In the genomic region with DNA sequence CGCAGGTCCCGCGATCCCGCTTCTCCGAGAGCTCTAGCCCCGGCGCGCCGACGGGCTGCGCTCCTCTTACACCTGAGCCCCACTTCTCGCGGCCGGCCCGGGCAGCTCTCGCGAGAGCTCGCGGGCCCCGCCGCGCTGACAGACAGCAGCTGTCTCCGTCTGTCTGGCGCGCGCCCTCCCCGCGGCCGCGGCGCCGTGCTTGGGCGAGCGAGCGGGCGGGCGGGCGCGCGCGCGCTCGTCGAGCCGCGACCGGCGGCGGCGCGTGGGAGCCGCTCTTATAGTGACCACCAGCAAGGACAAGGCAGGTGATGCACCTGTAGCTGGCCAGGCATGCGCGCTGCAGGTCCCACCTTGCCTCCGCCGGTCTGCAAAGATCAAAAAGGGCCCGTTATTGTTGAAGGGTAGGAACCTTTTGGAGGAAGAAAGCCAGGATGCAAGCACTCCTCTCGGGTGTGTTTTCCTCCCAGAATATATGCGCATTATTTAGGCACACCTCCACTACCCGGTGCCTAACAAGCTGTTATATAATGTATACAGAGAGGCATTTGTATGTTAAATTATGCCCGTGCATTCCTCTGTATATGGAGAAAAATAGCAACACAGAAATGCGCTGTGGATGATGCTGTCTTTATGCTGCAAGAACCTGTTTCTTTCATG, we compare ENCODE assay signal across 8 mouse cellular contexts. TPM values are rescaled to one million over a fixed set of nuclear protein-coding genes. Genes with fewer than 3 reads are reported as not detected.
A peak's percentile ranks its signal among the peaks of the same experiment; 100 is the strongest.
DNase-seq lines count a peak whose midpoint lies in the region; ATAC-seq and TF ChIP-seq lines count a peak whose summit lies in the region.

Gene Pou4f1 (minus strand): TSS at position 34 of the 657 bp plus-strand sequence.

- H3K4me3 ChIP-seq in forebrain, embryonic 14.5 days (ENCODE audit: low read depth, low read length): peak within 1 kb of the TSS; percentile 52
- H3K4me3 ChIP-seq in hindbrain, postnatal 0 days (ENCODE audit: low read length): peak within 1 kb of the TSS; percentile 53
- peak within 1 kb of the TSS; percentile 42 for H3K4me3 ChIP-seq in liver, postnatal 0 days (ENCODE audit: low read depth, low read length)
- peak within 1 kb of the TSS; percentile 51 for H3K4me3 ChIP-seq in neural tube, embryonic 14.5 days (ENCODE audit: low read depth, low read length)

- peaks cover 92% of the 10 kb centered on the region for H3K27me3 ChIP-seq in forebrain, embryonic 14.5 days (replicated peaks; ENCODE audit: control insufficient read depth, insufficient read depth, low read length)
- H3K27me3 ChIP-seq in hindbrain, postnatal 0 days (ENCODE audit: insufficient read depth, low read length): peaks cover 85% of the 10 kb centered on the region
- H3K27me3 ChIP-seq in liver, postnatal 0 days (ENCODE audit: insufficient read depth, low read length): peaks cover 92% of the 10 kb centered on the region
- H3K27me3 ChIP-seq in neural tube, embryonic 14.5 days (ENCODE audit: control insufficient read depth, insufficient read depth, low read length): peaks cover 56% of the 10 kb centered on the region

- ATAC-seq in forebrain, embryonic 14.5 days: peak; percentile 94
- peak; percentile 89 for ATAC-seq in hindbrain, postnatal 0 days
- peak; percentile 93 for ATAC-seq in liver, postnatal 0 days
- peak; percentile 91 for ATAC-seq in neural tube, embryonic 14.5 days (ENCODE audit: low read depth)

- WGBS in forebrain, embryonic 14.5 days: under 1% methylated on average over 61 of the region's 62 CpGs
- WGBS in hindbrain, postnatal 0 days: 1% methylated on average over 62 of the region's 62 CpGs
- 1% methylated on average over 60 of the region's 62 CpGs for WGBS in liver, postnatal 0 days (ENCODE audit: insufficient replicate concordance)
- WGBS in neural tube, embryonic 14.5 days: under 1% methylated on average over 31 of the region's 62 CpGs

- H3K9ac ChIP-seq in forebrain, embryonic 14.5 days (ENCODE audit: low read length): peak within 1 kb of the TSS; percentile 50
- peak within 1 kb of the TSS; percentile 35 for H3K9ac ChIP-seq in hindbrain, postnatal 0 days (replicated peaks; ENCODE audit: low read length)
- H3K9ac ChIP-seq in liver, postnatal 0 days (replicated peaks): no peak within 1 kb of the TSS
- H3K9ac ChIP-seq in neural tube, embryonic 14.5 days (replicated peaks; ENCODE audit: low read depth, low read length): peak within 1 kb of the TSS; percentile 65

- no peaks in the 10 kb centered on the region for H3K9me3 ChIP-seq in forebrain, embryonic 14.5 days (replicated peaks; ENCODE audit: control insufficient read depth, low read length)
- no peaks in the 10 kb centered on the region for H3K9me3 ChIP-seq in hindbrain, postnatal 0 days (ENCODE audit: low read length)
- no peaks in the 10 kb centered on the region for H3K9me3 ChIP-seq in liver, postnatal 0 days (ENCODE audit: low read length)
- H3K9me3 ChIP-seq in neural tube, embryonic 14.5 days (ENCODE audit: control insufficient read depth, low read length): no peaks in the 10 kb centered on the region

- peaks cover 7% of the 10 kb centered on the region; the same call in 1 of the 2 replicates for H3K4me1 ChIP-seq in forebrain, embryonic 14.5 days (ENCODE audit: control insufficient read depth, insufficient read depth, low read length)
- H3K4me1 ChIP-seq in hindbrain, postnatal 0 days (ENCODE audit: insufficient read depth, low read length): peaks cover 8% of the 10 kb centered on the region
- H3K4me1 ChIP-seq in liver, postnatal 0 days (ENCODE audit: insufficient read depth): peaks cover 21% of the 10 kb centered on the region
- H3K4me1 ChIP-seq in neural tube, embryonic 14.5 days (ENCODE audit: control insufficient read depth, insufficient read depth, low read length): peaks cover 13% of the 10 kb centered on the region

- peak within 1 kb of the TSS; percentile 89 for H3K4me2 ChIP-seq in forebrain, embryonic 14.5 days (ENCODE audit: low read length)
- H3K4me2 ChIP-seq in hindbrain, postnatal 0 days (ENCODE audit: low read depth, low read length): peak within 1 kb of the TSS; percentile 73
- peak within 1 kb of the TSS; percentile 81 for H3K4me2 ChIP-seq in liver, postnatal 0 days (ENCODE audit: low read depth, low read length)
- peak within 1 kb of the TSS; percentile 59 for H3K4me2 ChIP-seq in neural tube, embryonic 14.5 days (ENCODE audit: low read depth, low read length)

- TF ChIP-seq CTCF in hindbrain, postnatal 0 days (IDR thresholded peaks at IDR 0.05; ENCODE audit: low read depth): no peak
- no peak for TF ChIP-seq CTCF in liver, postnatal 0 days (IDR thresholded peaks at IDR 0.05; ENCODE audit: low read depth)

- H3K27ac ChIP-seq in forebrain, embryonic 14.5 days (ENCODE audit: low read depth, low read length): no peak within 1 kb of the TSS
- H3K27ac ChIP-seq in hindbrain, postnatal 0 days: no peak within 1 kb of the TSS
- no peak within 1 kb of the TSS for H3K27ac ChIP-seq in liver, postnatal 0 days (ENCODE audit: low read depth)
- peak within 1 kb of the TSS; percentile 84 for H3K27ac ChIP-seq in neural tube, embryonic 14.5 days (ENCODE audit: low read depth, low read length)

- peak; percentile 72 to 80 for DNase-seq in cerebellum, postnatal 10 days
- DNase-seq in cerebellum, adult 18-20 months: no peak
- peak; percentile 97 for DNase-seq in ZHBTc4 (ENCODE audit: low read depth, low spot score)
- peak; percentile 85 for DNase-seq in forebrain, embryonic 14.5 days (ENCODE audit: low spot score)
- DNase-seq in hindbrain, postnatal 0 days (ENCODE audit: low spot score): peak; percentile 84
- DNase-seq in liver, postnatal 0 days: peak; percentile 73
- DNase-seq in left cerebral cortex, adult 8-10 months (ENCODE audit: low spot score in 2 of 2): no peak

- no peak for TF ChIP-seq EP300 in liver, postnatal 0 days (IDR thresholded peaks at IDR 0.05; ENCODE audit: low read depth)

- H3K36me3 ChIP-seq in forebrain, embryonic 14.5 days (ENCODE audit: control insufficient read depth, insufficient read depth, low read length): no peaks in the 10 kb centered on the region
- no peaks in the 10 kb centered on the region for H3K36me3 ChIP-seq in hindbrain, postnatal 0 days (ENCODE audit: insufficient read depth, low read length)
- no peaks in the 10 kb centered on the region for H3K36me3 ChIP-seq in liver, postnatal 0 days (replicated peaks; ENCODE audit: insufficient read depth, low read length)
- H3K36me3 ChIP-seq in neural tube, embryonic 14.5 days (ENCODE audit: control insufficient read depth, insufficient read depth, low read length): no peaks in the 10 kb centered on the region

RNA-seq across cellular contexts. Expression of gene Pou4f1, which starts in this region (rescaled TPM):
- 1.4 and 3.0 TPM in 2 replicates for polyA plus RNA-seq in forebrain, embryonic 14.5 days (2014; fragmentation: Nextera tagmentation; extraction: Ambion mirVana)
- 7.7 and 8.0 TPM in 2 replicates for total RNA-seq in hindbrain, postnatal 0 days (2014; rRNA removed)
- polyA plus RNA-seq in hindbrain, postnatal 0 days (2015; fragmentation: Nextera tagmentation; extraction: Ambion mirVana): 19.0 and 21.8 TPM in 2 replicates
- polyA plus RNA-seq in liver, postnatal 0 days (2015; fragmentation: Nextera tagmentation; extraction: Ambion mirVana): 0.02 and 0.09 TPM in 2 replicates
- polyA plus RNA-seq in neural tube, embryonic 14.5 days (2014; fragmentation: Nextera tagmentation; extraction: Ambion mirVana): 84.2 and 87.9 TPM in 2 replicates
- total RNA-seq in left cerebral cortex, adult 8-10 months (2022): under 1 TPM; 0.07 to 0.36 (median 0.13) TPM

Comparison
In these comparisons a context has a peak if more than half of its experiments do, and no peak if none do; other contexts are left out.
1. DNase-seq: peak in cerebellum, postnatal 10 days (2 of 2), ZHBTc4 (single experiment), forebrain, embryonic 14.5 days (single experiment) and hindbrain, postnatal 0 days (single experiment); none in cerebellum, adult 18-20 months (0 of 2) and left cerebral cortex, adult 8-10 months (0 of 2).
2. Peak in DNase-seq, ATAC-seq, H3K4me3 ChIP-seq and H3K4me2 ChIP-seq in liver, postnatal 0 days; RNA of the gene not detected or under 1 TPM.
3. Peak in every context shown above with its lines, with median percentiles within 50 percentile points of each other: ATAC-seq, H3K4me2 ChIP-seq and H3K4me3 ChIP-seq.